Mouse (Mus musculus) G1E (cell line): ENCODE data around the gene Ddx4. TPM values are rescaled to one million over a fixed set of nuclear protein-coding genes. Genes with fewer than 3 reads are reported as not detected.
"Not testable (repeated sequence)": the region's sequence is repeated elsewhere in the genome, so short reads cannot be mapped to it uniquely, and the experiment has no call there.

ENCODE experiments used
- ATAC-seq: 2 replicates; pipeline ENCODE4 v1.8.0; 2016; ENCODE audit warnings: mild to moderate bottlenecking; ENCODE audit not compliant: insufficient number of reproducible peaks, poor library complexity, low FRiP score, severe bottlenecking; ENCODE audit errors: extremely low read depth
- DNase-seq: peaks from one replicate; pipeline ENCODE4 v3.0.0; 2012; ENCODE audit warnings: low spot score
- H3K27me3 ChIP-seq: 2 replicates; pipeline ENCODE4 v1.6.1; 2012; ENCODE audit warnings: mild to moderate bottlenecking, low read length, inconsistent platforms; ENCODE audit not compliant: insufficient read depth
- H3K36me3 ChIP-seq: replicated peaks from 2 replicates; pipeline ENCODE3; 2012; ENCODE audit warnings: mild to moderate bottlenecking, inconsistent platforms
- H3K4me1 ChIP-seq: 2 replicates; pipeline ENCODE4 v1.6.1; 2012; ENCODE audit warnings: low read depth, low read length, inconsistent platforms, mixed read lengths; ENCODE audit not compliant: insufficient read depth
- H3K4me3 ChIP-seq: 2 replicates; pipeline ENCODE4 v1.5.1; 2012; ENCODE audit warnings: low read depth, mild to moderate bottlenecking, inconsistent platforms, low read length, moderate library complexity, mixed read lengths
- H3K9me3 ChIP-seq: replicated peaks from 2 replicates; pipeline ENCODE4 v1.6.1; 2012; ENCODE audit warnings: inconsistent platforms
- CTCF ChIP-seq: IDR thresholded peaks from 2 replicates; pipeline ENCODE4 v1.5.1; 2012; ENCODE audit warnings: low read depth, low read length, inconsistent platforms, mixed read lengths
- GATA1 ChIP-seq: IDR thresholded peaks from 2 replicates; pipeline ENCODE4 v1.6.1; 2012; ENCODE audit warnings: borderline replicate concordance, low read length, inconsistent platforms, mixed read lengths
- GATA2 ChIP-seq: IDR thresholded peaks from 2 replicates; pipeline ENCODE4 v1.6.1; 2012; ENCODE audit warnings: low read depth, low read length, inconsistent platforms, borderline replicate concordance
- POLR2AphosphoS5 ChIP-seq: IDR thresholded peaks from 2 replicates; pipeline ENCODE4 v1.6.1; 2012; ENCODE audit warnings: low read depth, low read length, inconsistent platforms; ENCODE audit not compliant: insufficient replicate concordance
- TAL1 ChIP-seq: conservative IDR thresholded peaks from 2 replicates; pipeline ENCODE4 v1.6.1; 2012; ENCODE audit warnings: low read depth, low read length, inconsistent platforms, mixed read lengths
- polyA plus RNA-seq: library from polyadenylated mRNA; stranded (reverse); fragments of >175 nt; gene quantifications from 2 replicates; pipeline ENCODE4 v1.2.3, GENCODE M21; 2012
- total RNA-seq, 2 experiments: library from RNA; stranded (forward) in 1 of 2; stranded (reverse) in 1 of 2; fragments of 200-1000 nt in 1 of 2; fragments of >200 nt in 1 of 2; fragmentation: Nextera tagmentation in 1 of 2; gene quantifications; 2 replicates each; pipeline ENCODE4 v1.2.3; 2014 to 2017

The Ddx4 gene
- total and polyA plus RNA-seq, 3 experiments = 0.16 TPM; not detected in 2

GRCm38 (mm10) chr13:112589625-112590024 is 62.6 kb downstream of the Ddx4 start:
- Histone ChIP-seq H3K27me3 (peaks cover 27% of the 10 kb centered on the region), H3K36me3 (no peaks in the 10 kb centered on the region), H3K4me1 (no peaks in the 10 kb centered on the region), H3K9me3 (no peaks in the 10 kb centered on the region), H3K4me3 (no peak overlapping the region)
- DNase-seq = no peak
- TF ChIP-seq GATA1 (no peak), POLR2AphosphoS5 (no peak), TAL1 (no peak), CTCF (no peak), GATA2 (no peak)
- ATAC-seq = no peak

- Histone ChIP-seq H3K27me3 (peaks cover 37% of the 10 kb centered on the region), H3K4me3 (no peak overlapping the region), H3K36me3 (no peaks in the 10 kb centered on the region), H3K9me3 (no peaks in the 10 kb centered on the region), H3K4me1 (no peaks in the 10 kb centered on the region)
- DNase-seq (no peak), ATAC-seq (no peak)
- no peak for TF ChIP-seq GATA1
- no peak for TF ChIP-seq GATA2
- no peak for TF ChIP-seq POLR2AphosphoS5
- no peak for TF ChIP-seq CTCF
- no peak for TF ChIP-seq TAL1
Measured at GRCm38 (mm10) chr13:112584556-112585237, 67.6 kb downstream of the Ddx4 start.

GRCm38 (mm10) chr13:112582291-112582690 is 70.0 kb downstream of the Ddx4 start:
- TF ChIP-seq TAL1 (no peak), CTCF (no peak), GATA2 (no peak), GATA1 (no peak), POLR2AphosphoS5 (no peak)
- no peaks in the 10 kb centered on the region for H3K9me3 ChIP-seq
- peaks cover 24% of the 10 kb centered on the region for H3K27me3 ChIP-seq
- H3K4me3 ChIP-seq = no peak overlapping the region
- no peaks in the 10 kb centered on the region for H3K4me1 ChIP-seq
- ATAC-seq = no peak
- H3K36me3 ChIP-seq = no peaks in the 10 kb centered on the region
- DNase-seq = no peak

GRCm38 (mm10) chr13:112581796-112582195 is 70.5 kb downstream of the Ddx4 start:
- ATAC-seq (no peak), DNase-seq (no peak)
- Histone ChIP-seq H3K9me3 (no peaks in the 10 kb centered on the region), H3K27me3 (peaks cover 24% of the 10 kb centered on the region), H3K4me3 (no peak overlapping the region), H3K4me1 (no peaks in the 10 kb centered on the region), H3K36me3 (no peaks in the 10 kb centered on the region)
- no peak for TF ChIP-seq CTCF
- no peak for TF ChIP-seq TAL1
- TF ChIP-seq GATA1 = no peak
- TF ChIP-seq GATA2 = no peak
- no peak for TF ChIP-seq POLR2AphosphoS5

GRCm38 (mm10) chr13:112580590-112581320 is 71.5 kb downstream of the Ddx4 start:
- no peak for ATAC-seq
- TF ChIP-seq GATA1 = no peak
- no peak for DNase-seq

GRCm38 (mm10) chr13:112578041-112578440 is 74.2 kb downstream of the Ddx4 start:
- H3K4me3 ChIP-seq, H3K36me3 ChIP-seq, ATAC-seq, H3K9me3 ChIP-seq, DNase-seq, H3K4me1 ChIP-seq: not testable (repeated sequence)
- H3K27me3 ChIP-seq = peaks cover 18% of the 10 kb centered on the region

More at GRCm38 (mm10) chr13:112580590-112581320, 71.5 kb downstream of the Ddx4 start:
- no peaks in the 10 kb centered on the region for H3K9me3 ChIP-seq
- no peaks in the 10 kb centered on the region for H3K4me1 ChIP-seq
- H3K4me3 ChIP-seq = no peak overlapping the region
- peaks cover 20% of the 10 kb centered on the region for H3K27me3 ChIP-seq
- H3K36me3 ChIP-seq = no peaks in the 10 kb centered on the region
